Mouse (Mus musculus) heart, adult 8-10 months (tissue): ENCODE measurements around the gene Larp1. TPM values are rescaled to one million over a fixed set of nuclear protein-coding genes. Genes with fewer than 3 reads are reported as not detected.
"Not testable (repeated sequence)": the region's sequence is repeated elsewhere in the genome, so short reads cannot be mapped to it uniquely, and the experiment has no call there.

ENCODE experiments used
- DNase-seq: peaks from one replicate; pipeline ENCODE4 v3.0.0; 2022; ENCODE audit warnings: low spot score
- total RNA-seq, 4 experiments: library from RNA; stranded (reverse); gene quantifications; 2 replicates each; pipeline ENCODE4 v1.2.4; 2022

The Larp1 gene
- total RNA-seq, 4 experiments from 2014 or later = 61.6 to 70.0 (median 65.1) TPM

DNA sequence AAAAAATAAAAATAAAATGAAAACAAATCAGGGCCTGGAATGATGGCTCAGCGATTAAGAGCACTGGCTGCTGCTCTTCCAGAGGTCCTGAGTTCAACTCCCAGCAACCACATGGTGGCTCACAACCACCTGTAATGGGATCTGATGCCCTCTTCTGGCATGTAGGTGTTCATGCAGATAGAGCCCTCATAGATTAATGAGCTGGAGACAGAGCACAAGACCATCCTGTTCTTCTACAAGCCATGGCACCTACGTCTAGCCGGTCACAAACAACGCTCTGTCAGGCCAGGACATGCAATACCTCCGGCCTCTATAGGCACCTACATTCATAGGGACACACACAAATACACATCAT lies 89.5 kb downstream of the Larp1 start:
- not testable (repeated sequence) for DNase-seq

DNA sequence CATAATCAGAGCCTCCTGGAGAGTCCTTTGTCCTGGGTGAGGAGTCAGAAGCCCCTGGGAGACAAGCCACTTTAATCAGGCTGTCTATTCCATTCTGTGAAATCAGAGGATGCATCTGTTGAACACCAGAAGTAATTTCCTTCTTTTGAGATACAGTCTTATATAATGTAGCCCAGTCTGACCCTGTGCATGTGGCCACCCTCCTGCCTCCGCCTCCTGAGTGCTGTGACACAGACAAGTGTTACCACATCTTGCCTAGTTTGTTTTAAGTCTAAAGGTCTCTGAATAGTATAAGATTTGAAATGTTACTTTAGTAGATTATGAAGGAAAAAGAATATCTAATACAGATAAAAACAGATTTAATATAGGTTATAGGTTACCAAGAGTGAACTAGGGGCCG lies 91.1 kb downstream of the Larp1 start:
- no peak for DNase-seq

GRCm38 (mm10) chr11:58101194-58101720 lies 92.4 kb downstream of the Larp1 start:
- no peak for DNase-seq

- DNase-seq = no peak
Observed at GRCm38 (mm10) chr11:58102146-58102545, 93.3 kb downstream of the Larp1 start.

DNA sequence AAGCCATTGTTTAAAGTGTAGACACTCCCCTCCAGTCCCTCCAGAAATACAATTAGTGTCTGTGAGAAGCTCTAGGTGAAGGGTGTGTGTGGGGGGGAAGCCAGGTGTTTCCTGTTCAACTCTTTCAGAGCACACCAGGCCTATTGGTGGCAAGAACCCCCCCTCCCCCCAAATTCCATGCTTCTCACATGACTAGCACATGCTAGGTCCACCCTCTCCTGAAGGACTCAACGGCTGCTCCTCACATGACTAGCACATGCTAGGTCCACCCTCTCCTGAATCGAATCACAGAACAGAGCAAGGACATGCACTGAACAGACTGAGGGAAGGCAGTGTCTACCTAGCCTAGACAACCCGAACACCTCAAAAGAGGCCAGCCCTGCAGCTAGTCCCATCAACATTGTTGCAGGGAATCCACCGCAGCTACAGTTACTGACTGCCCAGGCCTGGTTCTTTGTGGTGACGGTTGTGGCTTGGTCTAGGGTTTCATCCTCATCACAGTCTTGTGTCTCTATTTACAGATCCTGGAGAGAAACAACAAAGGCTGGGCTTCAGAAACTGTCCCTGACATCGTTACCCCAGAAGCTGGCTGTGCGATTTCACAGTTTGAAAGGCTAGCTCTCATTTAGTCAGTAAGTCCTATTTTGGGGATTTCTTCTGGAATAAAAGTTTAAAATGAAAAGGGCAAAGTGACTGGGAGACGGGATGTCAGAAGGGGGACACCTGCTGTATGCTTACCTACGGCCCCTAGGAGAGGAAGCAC lies 93.9 kb downstream of the Larp1 start:
- no peak for DNase-seq

DNA sequence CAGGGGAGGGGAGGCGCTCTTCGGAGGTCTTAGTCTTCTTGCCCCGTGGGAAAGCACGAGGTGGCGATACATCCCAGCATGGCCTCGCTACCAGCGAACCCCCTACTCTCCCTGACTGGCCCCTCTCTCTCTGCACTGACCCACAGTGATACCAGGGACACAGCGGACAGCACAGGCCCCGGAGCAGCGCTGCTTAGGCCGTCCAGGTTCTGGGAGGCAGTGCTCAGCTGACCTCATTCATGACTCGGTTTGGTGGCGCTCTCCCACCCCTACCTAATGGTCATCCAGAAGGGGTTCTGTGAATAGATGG lies 94.4 kb downstream of the Larp1 start:
- DNase-seq = no peak

DNA sequence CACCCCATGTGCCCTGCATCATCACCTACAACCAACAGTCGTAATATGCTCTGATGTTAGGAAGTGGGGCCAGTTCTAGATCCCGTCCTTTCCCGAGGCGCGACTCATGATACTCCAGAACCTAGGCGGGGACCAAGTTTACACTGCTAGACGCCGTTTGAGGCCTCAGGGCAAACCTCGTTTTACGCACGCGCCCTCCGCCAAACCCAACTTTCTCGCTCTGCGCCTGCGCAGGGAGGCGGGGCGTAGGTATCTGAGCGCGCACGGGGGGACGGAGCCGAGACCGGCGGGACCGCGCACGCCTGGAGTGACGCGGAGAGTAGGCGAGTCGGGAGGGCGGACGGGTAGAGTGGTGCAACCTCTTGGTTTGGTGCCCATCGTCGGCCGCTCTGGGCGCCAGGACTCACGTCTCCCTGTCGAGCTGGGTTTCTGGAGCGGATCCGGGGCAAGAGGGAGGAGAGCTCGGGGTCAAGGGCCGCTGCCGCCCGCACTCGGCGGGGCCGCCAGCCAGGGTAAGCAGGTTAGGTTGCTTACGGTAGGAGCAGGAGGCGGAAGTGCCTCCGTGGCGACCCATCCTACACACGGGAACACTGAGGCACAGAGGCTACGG lies 94.9 kb downstream of the Larp1 start, which contains the start of gene Cnot8:
TSS of gene Cnot8 (plus strand) at position 457 of the 610 bp plus-strand sequence.
- peak; percentile 99 for DNase-seq

DNA sequence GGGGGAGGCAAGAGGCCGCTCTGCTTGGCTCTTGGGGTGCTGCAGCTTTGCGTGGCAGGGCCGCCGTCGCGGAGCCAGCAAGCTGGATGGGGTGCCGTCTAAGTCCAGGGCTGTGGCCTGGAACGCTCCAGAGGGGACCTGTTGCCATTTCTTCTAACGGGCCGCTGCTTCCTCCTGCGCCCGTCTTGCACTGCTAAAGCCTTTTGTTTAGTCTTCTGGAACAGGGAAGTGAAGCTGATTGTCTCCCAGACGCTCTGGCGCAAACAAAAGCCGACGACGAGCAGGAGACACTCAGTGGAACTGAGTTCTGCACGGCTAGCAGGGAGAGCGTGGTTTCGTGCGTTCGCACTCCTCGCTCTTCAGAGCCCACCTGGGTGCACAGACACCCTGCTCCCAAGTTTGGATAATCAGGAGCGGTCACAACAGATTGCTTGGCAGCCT lies 95.5 kb downstream of the Larp1 start:
- DNase-seq = peak; percentile 33

DNA sequence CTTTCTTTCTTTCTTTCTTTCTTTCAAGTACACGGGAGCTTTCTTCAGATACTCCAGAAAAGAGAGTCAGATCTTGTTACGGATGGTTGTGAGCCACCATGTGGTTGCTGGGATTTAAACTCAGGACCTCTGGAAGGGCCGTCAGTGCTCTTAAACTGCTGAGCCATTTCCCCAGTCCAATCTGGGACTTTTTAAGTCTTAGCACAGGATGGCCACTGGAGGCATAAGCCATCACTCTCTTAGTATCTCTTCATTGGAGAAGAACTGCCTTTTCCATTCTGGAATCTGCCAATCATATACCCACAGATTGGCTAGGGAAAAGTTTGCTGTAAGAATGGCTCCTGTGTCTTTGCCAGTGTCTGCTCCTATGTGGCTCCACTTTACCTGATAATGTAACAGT lies 98.1 kb downstream of the Larp1 start:
- DNase-seq = no peak

- DNase-seq = no peak
Observed at GRCm38 (mm10) chr11:58107664-58108337, 98.9 kb downstream of the Larp1 start.

Other genes starting within 250 kb of the Larp1 start
- gene Sap30l, start 207.4 kb upstream of the Larp1 start, total RNA-seq = 10 to 100 TPM; 50.1 to 53.8 (median 51.2) TPM
- gene Hand1, start 176.2 kb upstream of the Larp1 start, total RNA-seq = not detected
- gene Gm12248, start 84.1 kb downstream of the Larp1 start, total RNA-seq = not detected
- gene Cnot8, start 95.1 kb downstream of the Larp1 start, total RNA-seq = 10 to 100 TPM; 34.2 to 36.4 (median 35.8) TPM
- gene Gemin5, start 159.5 kb downstream of the Larp1 start, total RNA-seq = 1 to 10 TPM; 8.8 to 9.6 (median 9.2) TPM
- gene Mrpl22, start 162.6 kb downstream of the Larp1 start, total RNA-seq = 10 to 100 TPM; 45.6 to 62.3 (median 52.4) TPM
- gene Igtp, start 190.5 kb downstream of the Larp1 start, total RNA-seq = 10 to 100 TPM in 2 of 4 experiments, 1 to 10 TPM in 2; 8.5 to 10.9 (median 9.5) TPM
- gene Irgm2, start 190.6 kb downstream of the Larp1 start, total RNA-seq = 10 to 100 TPM; 10.8 to 11.6 (median 11.5) TPM